8 mouse cellular contexts compared by ENCODE assay signal in genomic region chr17:46704887-46705835, GRCm38 (mm10). TPM values are rescaled to one million over a fixed set of nuclear protein-coding genes. Genes with fewer than 3 reads are reported as not detected.
DNase-seq lines count a peak whose midpoint lies in the region; ATAC-seq and TF ChIP-seq lines count a peak whose summit lies in the region.

Ppp2r5d (minus strand) TSS chr17:46705111.

- H3K9me3 ChIP-seq in ES-E14 (ENCODE audit: control insufficient read depth, insufficient read depth, low read depth, low read length): no peaks in the 10 kb centered on the region
- H3K9me3 ChIP-seq in forebrain, embryonic 15.5 days: no peaks in the 10 kb centered on the region

- in situ Hi-C loops in ES-E14 (cut with MboI; ENCODE audit: low sequenced_read_pairs in 2 of 2, unreplicated experiment in 2 of 2): no loop called here

- ATAC-seq in forebrain, embryonic 15.5 days (replicated peaks): peak; percentile 96
- ATAC-seq in neutrophil, adult 5-6 weeks (ENCODE audit: extremely low read depth, insufficient number of reproducible peaks, low FRiP score, poor library complexity, severe bottlenecking): peak; percentile 98

- peak within 1 kb of the TSS; percentile 83 for H3K4me2 ChIP-seq in forebrain, embryonic 15.5 days (replicated peaks)

- peak within 1 kb of the TSS; percentile 94 to 98 for H3K4me3 ChIP-seq in ES-E14 (ENCODE audit: insufficient read depth in 1 of 2, low read depth in 1 of 2, low read length in 2 of 2, poor library complexity in 1 of 2, severe bottlenecking in 1 of 2)
- H3K4me3 ChIP-seq in forebrain, embryonic 15.5 days: peak within 1 kb of the TSS; percentile 92
- H3K4me3 ChIP-seq in lung, adult 2 months (replicated peaks; ENCODE audit: extremely low read depth, low read depth, low read length): peak within 1 kb of the TSS; percentile 86

- H3K27ac ChIP-seq in ES-E14 (ENCODE audit: insufficient read depth, low read depth, low read length, poor library complexity, severe bottlenecking): peak within 1 kb of the TSS; percentile 62; the same call in 1 of the 2 replicates
- peak within 1 kb of the TSS; percentile 90 for H3K27ac ChIP-seq in forebrain, embryonic 15.5 days (replicated peaks)

- no peak for TF ChIP-seq CTCF in lung, adult 2 months (IDR thresholded peaks at IDR 0.05; ENCODE audit: insufficient read depth, low read length)

- DNase-seq in ES-E14 (ENCODE audit: low read depth, low spot score): peak; percentile 99
- DNase-seq in cerebellum, adult 11-12 months: peak; percentile 98
- peak; percentile 96 for DNase-seq in heart, postnatal 25 days (ENCODE audit: low spot score)
- peak; percentile 97 to 98 for DNase-seq in layer of hippocampus, adult 18-20 months (ENCODE audit: low spot score in 2 of 2)
- DNase-seq in lung, adult 2 months: peak; percentile 96
- DNase-seq in thymus, adult 18-20 months: peak; percentile 95 to 97

- H3K27me3 ChIP-seq in forebrain, embryonic 15.5 days: no peaks in the 10 kb centered on the region

- peaks cover 9% of the 10 kb centered on the region in 2 experiments for H3K4me1 ChIP-seq in ES-E14 (ENCODE audit: control insufficient read depth in 2 of 2, insufficient read depth in 2 of 2, low read length in 2 of 2, poor library complexity in 1 of 2)
- peaks cover 43% of the 10 kb centered on the region for H3K4me1 ChIP-seq in forebrain, embryonic 15.5 days
- peaks cover 8% of the 10 kb centered on the region for H3K4me1 ChIP-seq in lung, adult 2 months (ENCODE audit: control insufficient read depth, insufficient read depth, low read length)

- TF ChIP-seq POLR2A in lung, adult 2 months (IDR thresholded peaks at IDR 0.05; ENCODE audit: borderline replicate concordance, extremely low read depth, low read depth, low read length): peak; percentile 72; the same call in 1 of the 2 replicates

- intact Hi-C loops in heart, postnatal 25 days (cut with DNase I): loop anchor here (5.0 kb wide), 1 partner anchor 148 kb away; the partner anchor contains the start of gene Srf

- peak within 1 kb of the TSS; percentile 89 for H3K9ac ChIP-seq in ES-E14 (ENCODE audit: insufficient read depth, low read depth, low read length, poor library complexity, severe bottlenecking)
- H3K9ac ChIP-seq in forebrain, embryonic 15.5 days (replicated peaks): peak within 1 kb of the TSS; percentile 90

- H3K36me3 ChIP-seq in ES-E14 (ENCODE audit: control insufficient read depth, insufficient read depth, low read length, poor library complexity, severe bottlenecking): peaks cover 2% of the 10 kb centered on the region; the same call in 1 of the 2 replicates
- H3K36me3 ChIP-seq in forebrain, embryonic 15.5 days: no peaks in the 10 kb centered on the region

- under 1% methylated on average over 48 of the region's 48 CpGs for WGBS in forebrain, embryonic 15.5 days
- WGBS in lung, adult 2 months: under 1% methylated on average over 48 of the region's 48 CpGs

TF ChIP-seq in ES-E14, 5 proteins besides CTCF, POLR2A, EP300 and RAD21:
- TF ChIP-seq CHD2 (IDR thresholded peaks at IDR 0.05; ENCODE audit: low read depth, low read length) (peak; percentile 39; the same call in 1 of the 2 replicates), ZNF384 (IDR thresholded peaks at IDR 0.05; ENCODE audit: low read depth, low read length) (no peak), MAFK (IDR thresholded peaks at IDR 0.05; ENCODE audit: insufficient read depth, low read depth, low read length) (no peak)

RNA-seq across cellular contexts. Expression of gene Ppp2r5d, which starts in this region (rescaled TPM):
- total RNA-seq in ES-E14 (2012; rRNA removed): 70.6 and 73.0 TPM in 2 replicates
- polyA plus RNA-seq in forebrain, embryonic 15.5 days (2015; fragmentation: Nextera tagmentation; extraction: Ambion mirVana): 88.0 and 93.4 TPM in 2 replicates
- 10 to 100 TPM; 33.2 to 34.9 TPM for total RNA-seq in heart, postnatal 25 days (2021)
- 10 to 100 TPM; 89.3 to 90.9 TPM for total RNA-seq in layer of hippocampus, adult 18-20 months (2021)
- 44.4 and 53.8 TPM in 2 replicates for polyA plus RNA-seq in lung, adult 2 months (2012; rRNA removed)
- total RNA-seq in neutrophil, adult 5-6 weeks (2017): 28.6 and 32.7 TPM in 2 replicates

Comparison
In these comparisons a context has a peak if more than half of its experiments do, and no peak if none do; other contexts are left out.
1. Peak in every context shown above with its lines: DNase-seq, ATAC-seq, H3K4me3 ChIP-seq and H3K27ac ChIP-seq.